Mouse (Mus musculus): Measurements from ENCODE around the gene Sh2b1. TPM values are rescaled to one million over a fixed set of nuclear protein-coding genes. Genes with fewer than 3 reads are reported as not detected.

Gene Sh2b1
- polyA plus RNA-seq, 1 experiment from 2014 or later = 53.5 TPM

Other genes starting within 250 kb of the Sh2b1 start
- 194 and 214 TPM in 2 replicates for gene Sbk1, start 202.8 kb downstream of the Sh2b1 start, polyA plus RNA-seq (2014; fragmentation: Nextera tagmentation; extraction: Ambion mirVana)
- gene Lat, start 105.9 kb downstream of the Sh2b1 start, polyA plus RNA-seq (2014; fragmentation: Nextera tagmentation; extraction: Ambion mirVana) = 2.2 and 2.5 TPM in 2 replicates
- 52.4 and 53.9 TPM in 2 replicates for gene Spns1, start 98.0 kb downstream of the Sh2b1 start, polyA plus RNA-seq (2014; fragmentation: Nextera tagmentation; extraction: Ambion mirVana)
- gene Nfatc2ip, start 78.7 kb downstream of the Sh2b1 start, polyA plus RNA-seq (2014; fragmentation: Nextera tagmentation; extraction: Ambion mirVana) = 3.6 and 4.5 TPM in 2 replicates
- not detected in 2 replicates for gene Cd19, start 60.5 kb downstream of the Sh2b1 start, polyA plus RNA-seq (2014; fragmentation: Nextera tagmentation; extraction: Ambion mirVana)
- gene Rabep2, start 46.7 kb downstream of the Sh2b1 start, polyA plus RNA-seq (2014; fragmentation: Nextera tagmentation; extraction: Ambion mirVana) = 23.4 and 24.8 TPM in 2 replicates
- gene Atp2a1, start 12.3 kb downstream of the Sh2b1 start, polyA plus RNA-seq (2014; fragmentation: Nextera tagmentation; extraction: Ambion mirVana) = not detected in 2 replicates
- 138 and 160 TPM in 2 replicates for gene Tufm, start 11.9 kb upstream of the Sh2b1 start, polyA plus RNA-seq (2014; fragmentation: Nextera tagmentation; extraction: Ambion mirVana)
- gene Atxn2l, start 28.0 kb upstream of the Sh2b1 start, polyA plus RNA-seq (2014; fragmentation: Nextera tagmentation; extraction: Ambion mirVana) = 81.4 and 81.8 TPM in 2 replicates
- 175 and 184 TPM in 2 replicates for gene Eif3c, start 91.0 kb upstream of the Sh2b1 start, polyA plus RNA-seq (2014; fragmentation: Nextera tagmentation; extraction: Ambion mirVana)
- gene Apobr, start 109.5 kb upstream of the Sh2b1 start, polyA plus RNA-seq (2014; fragmentation: Nextera tagmentation; extraction: Ambion mirVana) = 0.69 and 0.77 TPM in 2 replicates
- gene Cln3, start 110.4 kb upstream of the Sh2b1 start, polyA plus RNA-seq (2014; fragmentation: Nextera tagmentation; extraction: Ambion mirVana) = 22.8 and 23.0 TPM in 2 replicates
- not detected in 2 replicates for gene Il27, start 119.5 kb upstream of the Sh2b1 start, polyA plus RNA-seq (2014; fragmentation: Nextera tagmentation; extraction: Ambion mirVana)
- 1.6 and 3.2 TPM in 2 replicates for gene Nupr1, start 155.4 kb upstream of the Sh2b1 start, polyA plus RNA-seq (2014; fragmentation: Nextera tagmentation; extraction: Ambion mirVana)
- 53.6 and 72.3 TPM in 2 replicates for gene Sgf29, start 173.9 kb upstream of the Sh2b1 start, polyA plus RNA-seq (2014; fragmentation: Nextera tagmentation; extraction: Ambion mirVana)
- 0.21 and 0.52 TPM in 2 replicates for gene Sult1a1, start 201.0 kb upstream of the Sh2b1 start, polyA plus RNA-seq (2014; fragmentation: Nextera tagmentation; extraction: Ambion mirVana)
- 162 and 167 TPM in 2 replicates for gene Bola2, start 220.0 kb upstream of the Sh2b1 start, polyA plus RNA-seq (2014; fragmentation: Nextera tagmentation; extraction: Ambion mirVana)
- 11.2 and 13.1 TPM in 2 replicates for gene Slx1b, start 220.4 kb upstream of the Sh2b1 start, polyA plus RNA-seq (2014; fragmentation: Nextera tagmentation; extraction: Ambion mirVana)
- gene Coro1a, start 232.4 kb upstream of the Sh2b1 start, polyA plus RNA-seq (2014; fragmentation: Nextera tagmentation; extraction: Ambion mirVana) = 39.0 and 45.8 TPM in 2 replicates

Measured in forebrain, embryonic 11.5 days (tissue).